Mouse (Mus musculus): ENCODE results near the gene Kremen2. TPM values are rescaled to one million over a fixed set of nuclear protein-coding genes. Genes with fewer than 3 reads are reported as not detected.

Gene Kremen2
- polyA plus RNA-seq, 1 experiment = 0.88 TPM

- no peak overlapping the region for H3ac ChIP-seq (ENCODE audit: control insufficient read depth, insufficient read length)
- H3K79me2 ChIP-seq (ENCODE audit: control insufficient read depth, insufficient read depth) = no peaks in the 10 kb centered on the region
- H3K36me3 ChIP-seq (ENCODE audit: control insufficient read depth, insufficient read depth) = no peaks in the 10 kb centered on the region
- TF ChIP-seq REST (IDR thresholded peaks at IDR 0.05; ENCODE audit: insufficient read depth, insufficient read length) = no peak
- TF ChIP-seq TCF12 (IDR thresholded peaks at IDR 0.05; ENCODE audit: insufficient read depth, poor library complexity, severe bottlenecking) = no peak
- no peak for TF ChIP-seq USF1 (IDR thresholded peaks at IDR 0.05; ENCODE audit: low read depth)
- TF ChIP-seq POLR2AphosphoS2 (IDR thresholded peaks at IDR 0.05; ENCODE audit: insufficient read length, low read depth) = no peak
- TF ChIP-seq CEBPB (IDR thresholded peaks at IDR 0.05; ENCODE audit: insufficient read depth, poor library complexity, severe bottlenecking) = no peak
- H3K4me2 ChIP-seq (ENCODE audit: low read depth) = no peak overlapping the region
- H3K4me3 ChIP-seq = no peak overlapping the region
- no peaks in the 10 kb centered on the region for H3K27me3 ChIP-seq (ENCODE audit: control insufficient read depth, insufficient read depth, insufficient read length)
Measured at GRCm38 (mm10) chr17:23721886-23722285, 23.7 kb downstream of the Kremen2 start.

- Histone ChIP-seq H3K79me2 (ENCODE audit: control insufficient read depth, insufficient read depth) (no peaks in the 10 kb centered on the region), H3K36me3 (ENCODE audit: control insufficient read depth, insufficient read depth) (no peaks in the 10 kb centered on the region), H3ac (ENCODE audit: control insufficient read depth, insufficient read length) (no peak overlapping the region), H3K4me2 (ENCODE audit: low read depth) (no peak overlapping the region), H3K27me3 (ENCODE audit: control insufficient read depth, insufficient read depth, insufficient read length) (no peaks in the 10 kb centered on the region), H3K4me3 (no peak overlapping the region)
- TF ChIP-seq MYOG (IDR thresholded peaks at IDR 0.05; ENCODE audit: control insufficient read depth in 1 of 3, insufficient read depth in 1 of 3, insufficient read length in 2 of 3, low read depth in 2 of 3) = no peak
- no peak for TF ChIP-seq MYOD1 (IDR thresholded peaks at IDR 0.05; ENCODE audit: control insufficient read depth in 1 of 3, insufficient read length in 2 of 3, low read depth in 2 of 3)
- TF ChIP-seq MAX (IDR thresholded peaks at IDR 0.05; ENCODE audit: low read depth) = no peak
- TF ChIP-seq CEBPB (IDR thresholded peaks at IDR 0.05; ENCODE audit: insufficient read depth, poor library complexity, severe bottlenecking) = no peak
- no peak for TF ChIP-seq POLR2A (IDR thresholded peaks at IDR 0.05; ENCODE audit: insufficient read length, low read depth)
- TF ChIP-seq SRF (IDR thresholded peaks at IDR 0.05; ENCODE audit: control insufficient read depth, insufficient read length, low read depth) = no peak
- no peak for TF ChIP-seq TCF3 (IDR thresholded peaks at IDR 0.05; ENCODE audit: insufficient read length, low read depth)
- TF ChIP-seq POLR2AphosphoS2 (IDR thresholded peaks at IDR 0.05; ENCODE audit: insufficient read length, low read depth) = no peak
- no peak for TF ChIP-seq USF1 (IDR thresholded peaks at IDR 0.05; ENCODE audit: low read depth)
- TF ChIP-seq REST (IDR thresholded peaks at IDR 0.05; ENCODE audit: insufficient read depth, insufficient read length) = no peak
- no peak for TF ChIP-seq E2F4 (IDR thresholded peaks at IDR 0.05; ENCODE audit: insufficient read depth)
- no peak for TF ChIP-seq TCF12 (IDR thresholded peaks at IDR 0.05; ENCODE audit: insufficient read depth, poor library complexity, severe bottlenecking)
Measured at GRCm38 (mm10) chr17:23719455-23719854, 26.2 kb downstream of the Kremen2 start.

- no peak for TF ChIP-seq MYOG (IDR thresholded peaks at IDR 0.05; ENCODE audit: control insufficient read depth in 1 of 3, insufficient read depth in 1 of 3, insufficient read length in 2 of 3, low read depth in 2 of 3)
- H3K4me3 ChIP-seq = no peak overlapping the region
Measured at GRCm38 (mm10) chr17:23717003-23717402, 28.6 kb downstream of the Kremen2 start.

GRCm38 (mm10) chr17:23706212-23706611, 39.4 kb downstream of the Kremen2 start:
- H3K4me2 ChIP-seq (ENCODE audit: low read depth) = no peak overlapping the region
- peaks cover 21% of the 10 kb centered on the region for H3K27me3 ChIP-seq (ENCODE audit: control insufficient read depth, insufficient read depth, insufficient read length)
- H3K36me3 ChIP-seq (ENCODE audit: control insufficient read depth, insufficient read depth) = no peaks in the 10 kb centered on the region
- no peaks in the 10 kb centered on the region for H3K79me2 ChIP-seq (ENCODE audit: control insufficient read depth, insufficient read depth)
- H3ac ChIP-seq (ENCODE audit: control insufficient read depth, insufficient read length) = no peak overlapping the region
- TF ChIP-seq MYOG (IDR thresholded peaks at IDR 0.05; ENCODE audit: control insufficient read depth in 1 of 3, insufficient read depth in 1 of 3, insufficient read length in 2 of 3, low read depth in 2 of 3) (no peak), TCF12 (IDR thresholded peaks at IDR 0.05; ENCODE audit: insufficient read depth, poor library complexity, severe bottlenecking) (no peak), REST (IDR thresholded peaks at IDR 0.05; ENCODE audit: insufficient read depth, insufficient read length) (no peak), MAX (IDR thresholded peaks at IDR 0.05; ENCODE audit: low read depth) (no peak), POLR2A (IDR thresholded peaks at IDR 0.05; ENCODE audit: insufficient read length, low read depth) (no peak), POLR2AphosphoS2 (IDR thresholded peaks at IDR 0.05; ENCODE audit: insufficient read length, low read depth) (no peak), CEBPB (IDR thresholded peaks at IDR 0.05; ENCODE audit: insufficient read depth, poor library complexity, severe bottlenecking) (no peak), MYOD1 (IDR thresholded peaks at IDR 0.05; ENCODE audit: control insufficient read depth in 1 of 3, insufficient read length in 2 of 3, low read depth in 2 of 3) (no peak), USF1 (IDR thresholded peaks at IDR 0.05; ENCODE audit: low read depth) (no peak), E2F4 (IDR thresholded peaks at IDR 0.05; ENCODE audit: insufficient read depth) (no peak), SRF (IDR thresholded peaks at IDR 0.05; ENCODE audit: control insufficient read depth, insufficient read length, low read depth) (no peak), TCF3 (IDR thresholded peaks at IDR 0.05; ENCODE audit: insufficient read length, low read depth) (no peak)
- H3K4me3 ChIP-seq = no peak overlapping the region

More at GRCm38 (mm10) chr17:23717003-23717402, 28.6 kb downstream of the Kremen2 start:
- Histone ChIP-seq H3ac (ENCODE audit: control insufficient read depth, insufficient read length) (no peak overlapping the region), H3K4me2 (ENCODE audit: low read depth) (no peak overlapping the region), H3K79me2 (ENCODE audit: control insufficient read depth, insufficient read depth) (no peaks in the 10 kb centered on the region), H3K27me3 (ENCODE audit: control insufficient read depth, insufficient read depth, insufficient read length) (no peaks in the 10 kb centered on the region), H3K36me3 (ENCODE audit: control insufficient read depth, insufficient read depth) (no peaks in the 10 kb centered on the region)

- no peak overlapping the region for H3ac ChIP-seq (ENCODE audit: control insufficient read depth, insufficient read length)
- H3K27me3 ChIP-seq (ENCODE audit: control insufficient read depth, insufficient read depth, insufficient read length) = peaks cover 21% of the 10 kb centered on the region
- H3K36me3 ChIP-seq (ENCODE audit: control insufficient read depth, insufficient read depth) = no peaks in the 10 kb centered on the region
- TF ChIP-seq MYOD1 (IDR thresholded peaks at IDR 0.05; ENCODE audit: control insufficient read depth in 1 of 3, insufficient read length in 2 of 3, low read depth in 2 of 3) (peak in 1 of 3 experiments; percentile 13), E2F4 (IDR thresholded peaks at IDR 0.05; ENCODE audit: insufficient read depth) (no peak), MYOG (IDR thresholded peaks at IDR 0.05; ENCODE audit: control insufficient read depth in 1 of 3, insufficient read depth in 1 of 3, insufficient read length in 2 of 3, low read depth in 2 of 3) (peak in 1 of 3 experiments; percentile 36), POLR2A (IDR thresholded peaks at IDR 0.05; ENCODE audit: insufficient read length, low read depth) (no peak), USF1 (IDR thresholded peaks at IDR 0.05; ENCODE audit: low read depth) (no peak)
- no peak overlapping the region for H3K4me3 ChIP-seq
- H3K79me2 ChIP-seq (ENCODE audit: control insufficient read depth, insufficient read depth) = no peaks in the 10 kb centered on the region
- H3K4me2 ChIP-seq (ENCODE audit: low read depth) = no peak overlapping the region
Measured at GRCm38 (mm10) chr17:23705525-23706104, 40.0 kb downstream of the Kremen2 start.
